Mouse (Mus musculus) spleen, adult 2 months (tissue): Measurements from ENCODE around the gene St6galnac3.

Experiments used
- CTCF ChIP-seq: fragments of 200-500 bp; IDR thresholded peaks from 2 replicates; pipeline ENCODE4 v1.5.1; 2011; ENCODE audit warnings: mild to moderate bottlenecking, inconsistent platforms; ENCODE audit not compliant: insufficient read depth, insufficient read length, insufficient replicate concordance; ENCODE audit errors: extremely low read depth
- POLR2A ChIP-seq: fragments of 200-500 bp; IDR thresholded peaks from 2 replicates; pipeline ENCODE4 v1.6.1; 2011; ENCODE audit warnings: low read depth, low read length, inconsistent platforms

GRCm38 (mm10) chr3:153507599-153507998 lies 217.4 kb downstream of the St6galnac3 start:
- TF ChIP-seq POLR2A (no peak), CTCF (no peak)
